Mouse (Mus musculus) embryonic facial prominence, embryonic 11.5 days (tissue): ENCODE measurements around the gene Gm20388. TPM values are rescaled to one million over a fixed set of nuclear protein-coding genes. Genes with fewer than 3 reads are reported as not detected.
"Not testable (repeated sequence)": the region's sequence is repeated elsewhere in the genome, so short reads cannot be mapped to it uniquely, and the experiment has no call there.

ENCODE experiments used
- ATAC-seq: fragments of 200-750 bp; cut with Nextera tagmentation; replicated peaks from 2 replicates; pipeline ENCODE4 v1.8.0; 2017; ENCODE audit warnings: low read depth; ENCODE audit not compliant: insufficient number of reproducible peaks, low FRiP score, low TSS enrichment
- DNase-seq: peaks from one replicate; pipeline ENCODE4 v3.0.0-alpha.2; 2015; ENCODE audit warnings: low spot score
- H3K27ac ChIP-seq: fragments of 300-500 bp; sonication (generic); replicated peaks from 2 replicates; pipeline ENCODE4 v1.5.1; 2014; ENCODE audit warnings: mild to moderate bottlenecking, low read depth, low read length, control low read depth
- H3K27me3 ChIP-seq: fragments of 300-500 bp; sonication (generic); 2 replicates; pipeline ENCODE4 v1.6.1; 2014; ENCODE audit warnings: mild to moderate bottlenecking, low read length, moderate library complexity, mixed read lengths; ENCODE audit not compliant: control insufficient read depth, insufficient read depth
- H3K36me3 ChIP-seq: fragments of 300-500 bp; sonication (generic); replicated peaks from 2 replicates; pipeline ENCODE4 v1.6.1; 2014; ENCODE audit warnings: low read depth, mild to moderate bottlenecking, low read length, moderate library complexity, mixed read lengths; ENCODE audit not compliant: control insufficient read depth, insufficient read depth
- H3K4me1 ChIP-seq: fragments of 300-500 bp; sonication (generic); 2 replicates; pipeline ENCODE4 v1.6.1; 2014; ENCODE audit warnings: low read length, mixed read lengths; ENCODE audit not compliant: control insufficient read depth, insufficient read depth
- H3K4me2 ChIP-seq: fragments of 300-500 bp; sonication (generic); 2 replicates; pipeline ENCODE4 v1.6.1; 2014; ENCODE audit warnings: low read depth, mild to moderate bottlenecking, control low read depth, low read length, moderate library complexity
- H3K4me3 ChIP-seq: fragments of 300-500 bp; sonication (generic); 2 replicates; pipeline ENCODE4 v1.5.1; 2014; ENCODE audit warnings: low read depth, low read length, control low read depth
- H3K9ac ChIP-seq: fragments of 300-500 bp; sonication (generic); replicated peaks from 2 replicates; pipeline ENCODE4 v1.6.1; 2014; ENCODE audit warnings: mild to moderate bottlenecking, control low read depth, low read length
- H3K9me3 ChIP-seq: fragments of 300-500 bp; sonication (generic); replicated peaks from 2 replicates; pipeline ENCODE4 v1.6.1; 2016; ENCODE audit warnings: mild to moderate bottlenecking, low read length, inconsistent platforms, mixed read lengths; ENCODE audit not compliant: control insufficient read depth
- WGBS: fragments of 180-500 bp; shearing (Covaris S2); extraction: QIAGEN DNeasy Blood & Tissue Kit; methylation state at CpG from one replicate; pipeline ENCODE4 v1.1.7; 2014; 5-methylcytosine and 5-hydroxymethylcytosine counted together
- polyA plus RNA-seq: library from polyadenylated mRNA; unstranded; fragments of >200 nt; fragmentation: Nextera tagmentation; extraction: Ambion mirVana; gene quantifications from 2 replicates; pipeline ENCODE4 v1.2.1, GENCODE M21; 2014

Gene Gm20388
- polyA plus RNA-seq, 1 experiment from 2014 or later, result 3.1 TPM

DNA sequence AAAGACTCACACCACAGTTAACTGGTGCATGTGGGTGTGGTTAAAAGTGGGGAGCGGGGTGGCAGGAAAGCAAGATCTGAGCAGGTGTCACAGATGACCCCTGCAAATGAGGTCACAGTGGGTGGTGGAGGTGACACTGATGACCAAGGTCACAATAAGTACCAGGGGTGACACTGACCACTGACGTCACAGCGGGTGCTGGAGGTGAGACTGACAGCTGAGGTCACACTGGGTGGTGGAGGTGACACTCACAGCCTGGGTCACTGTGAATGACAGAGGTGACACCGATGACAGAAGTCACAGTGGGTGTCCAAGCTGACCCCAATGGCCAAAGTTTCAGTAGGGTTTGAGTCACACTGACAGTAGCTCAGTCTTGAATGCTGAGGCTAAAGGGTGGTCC is 876.1 kb downstream of the Gm20388 start:
- no peak for DNase-seq

DNA sequence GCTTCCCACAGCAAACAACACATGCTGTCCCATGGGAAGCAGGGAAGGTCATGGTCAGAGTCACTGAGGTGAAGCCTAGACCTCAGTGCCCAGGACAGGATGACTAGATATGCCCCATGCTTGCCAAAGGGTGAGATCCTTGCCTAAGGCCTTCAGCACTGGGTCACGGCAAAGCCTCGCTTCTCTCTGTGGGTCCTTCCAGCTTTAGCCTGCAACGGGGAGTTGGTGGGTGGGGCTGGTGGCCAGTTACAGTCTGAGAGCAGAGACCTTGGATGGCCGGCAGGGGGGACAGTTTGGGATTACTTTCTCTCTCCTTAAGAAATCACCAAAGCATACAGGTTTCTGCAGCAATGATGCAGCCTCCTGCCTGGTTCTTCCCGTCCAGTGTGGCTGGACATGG is 877.0 kb downstream of the Gm20388 start:
- DNase-seq (no peak), ATAC-seq (no peak)
- H3K9ac ChIP-seq, result no peak overlapping the region
- no peaks in the 10 kb centered on the region for H3K9me3 ChIP-seq
- H3K36me3 ChIP-seq, result no peaks in the 10 kb centered on the region
- H3K4me1 ChIP-seq, result no peaks in the 10 kb centered on the region
- no peak overlapping the region for H3K4me3 ChIP-seq
- no peak overlapping the region for H3K27ac ChIP-seq
- WGBS, result 43% methylated on average over 5 of the region's 5 CpGs
- H3K4me2 ChIP-seq, result no peak overlapping the region
- H3K27me3 ChIP-seq, result no peaks in the 10 kb centered on the region

More for the DNA sequence above, 876.1 kb downstream of the Gm20388 start:
- no peak overlapping the region for H3K4me2 ChIP-seq
- no peaks in the 10 kb centered on the region for H3K36me3 ChIP-seq
- H3K9ac ChIP-seq, result no peak overlapping the region
- H3K9me3 ChIP-seq, result no peaks in the 10 kb centered on the region
- H3K27me3 ChIP-seq, result no peaks in the 10 kb centered on the region
- H3K4me3 ChIP-seq, result no peak overlapping the region
- ATAC-seq, result no peak
- 81% methylated on average over 4 of the region's 4 CpGs for WGBS
- no peak overlapping the region for H3K27ac ChIP-seq
- no peaks in the 10 kb centered on the region for H3K4me1 ChIP-seq

DNA sequence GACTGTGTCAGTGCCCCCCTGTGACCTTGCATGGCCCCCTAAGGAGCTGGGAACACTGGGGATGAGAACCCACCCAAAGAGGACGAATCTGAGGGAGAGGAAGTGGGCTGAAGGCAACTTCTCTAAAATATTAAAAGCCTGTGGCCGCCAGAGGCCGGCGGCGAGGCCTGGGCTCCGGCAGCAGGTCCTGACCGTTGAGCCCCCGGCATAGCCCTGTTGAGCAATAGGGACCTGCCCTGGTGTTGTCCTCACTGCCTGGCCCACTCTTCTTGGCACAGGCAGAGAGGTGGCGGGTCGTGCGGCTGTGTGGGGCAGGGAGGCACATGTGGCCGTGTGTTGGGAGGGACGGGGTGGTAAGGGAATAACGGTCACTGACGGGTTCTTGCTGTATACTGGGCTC is 882.1 kb downstream of the Gm20388 start:
- Histone ChIP-seq H3K36me3 (no peaks in the 10 kb centered on the region), H3K4me1 (no peaks in the 10 kb centered on the region), H3K4me2 (no peak overlapping the region), H3K27ac (no peak overlapping the region), H3K4me3 (no peak overlapping the region), H3K27me3 (no peaks in the 10 kb centered on the region), H3K9me3 (no peaks in the 10 kb centered on the region), H3K9ac (no peak overlapping the region)
- no peak for ATAC-seq
- DNase-seq, result no peak
- 88% methylated on average over 15 of the region's 15 CpGs for WGBS

DNA sequence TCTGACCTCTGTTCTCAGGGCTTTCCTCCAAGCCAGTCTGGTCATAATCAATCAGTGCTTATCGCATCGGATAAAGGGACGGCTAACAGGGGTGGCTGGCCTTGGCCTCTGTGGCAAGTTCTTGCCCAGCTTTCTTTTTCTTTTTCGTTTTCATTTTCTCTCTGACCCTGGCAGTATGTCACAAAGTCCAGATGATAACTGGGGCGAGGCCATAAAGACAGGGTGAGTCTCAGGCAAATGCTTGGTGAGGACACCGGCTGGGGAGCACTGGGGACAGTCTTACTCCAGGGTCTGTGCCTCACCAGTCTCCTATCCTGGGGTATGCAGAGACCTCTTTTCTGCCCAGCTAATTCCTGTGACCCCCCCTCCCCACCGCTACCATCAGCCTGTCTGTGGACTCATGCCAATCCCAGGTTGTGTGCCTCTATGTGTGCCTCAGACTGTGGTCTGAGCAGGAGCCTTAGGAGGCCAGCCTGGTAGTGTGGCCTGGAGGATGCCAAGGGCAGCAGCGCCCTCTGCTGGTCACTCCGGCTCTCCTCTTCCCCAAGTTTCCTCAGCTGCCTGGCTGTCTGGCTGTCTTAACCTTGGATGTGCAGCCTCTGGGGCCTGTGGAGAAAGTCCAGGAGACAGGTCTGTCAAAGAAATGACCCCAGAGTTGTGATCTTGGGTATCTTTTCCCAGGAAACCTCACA is 885.4 kb downstream of the Gm20388 start:
- Histone ChIP-seq H3K27me3 (no peaks in the 10 kb centered on the region), H3K9ac (no peak overlapping the region), H3K9me3 (no peaks in the 10 kb centered on the region), H3K36me3 (no peaks in the 10 kb centered on the region), H3K4me1 (no peaks in the 10 kb centered on the region), H3K4me3 (no peak overlapping the region), H3K4me2 (no peak overlapping the region), H3K27ac (no peak overlapping the region)
- ATAC-seq (peak; percentile 61), DNase-seq (peak; percentile 89)
- WGBS, result 44% methylated on average over 9 of the region's 9 CpGs

DNA sequence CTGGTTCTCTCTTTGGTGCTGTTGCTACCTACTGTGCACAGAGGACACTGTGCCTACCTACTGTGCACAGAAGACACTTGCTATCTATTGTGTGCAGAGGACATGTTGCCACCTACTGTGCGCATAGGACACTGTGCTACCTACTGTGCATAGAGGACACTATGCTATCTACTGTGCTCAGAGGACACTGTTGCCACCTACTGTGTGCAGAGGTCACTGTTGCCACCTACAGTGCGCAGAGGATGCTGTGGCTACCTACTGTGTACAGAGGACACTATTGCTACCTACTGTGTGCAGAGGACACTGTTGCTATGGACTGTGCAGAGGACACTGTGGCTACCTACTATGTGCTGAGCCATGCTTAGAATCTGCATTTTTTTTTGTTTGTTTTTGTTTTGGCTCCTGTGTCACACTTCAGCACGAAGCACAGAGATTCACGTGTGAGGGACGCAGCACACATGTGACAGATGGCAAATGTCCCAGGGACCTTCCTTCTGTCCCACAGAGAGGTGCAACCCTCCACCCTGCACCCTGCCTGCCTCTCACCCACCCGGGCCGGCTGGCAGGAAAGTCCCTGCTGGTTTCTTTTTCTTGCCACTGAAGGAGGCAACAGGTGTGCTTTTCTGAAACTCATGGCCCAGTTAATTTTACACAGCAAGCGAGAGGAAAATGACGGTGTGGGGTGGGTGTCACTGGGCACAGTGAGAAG is 886.5 kb downstream of the Gm20388 start:
- H3K9ac ChIP-seq, result no peak overlapping the region
- no peak overlapping the region for H3K4me3 ChIP-seq
- H3K4me1 ChIP-seq, result no peaks in the 10 kb centered on the region
- ATAC-seq (no peak), DNase-seq (no peak)
- H3K9me3 ChIP-seq, result no peaks in the 10 kb centered on the region
- no peak overlapping the region for H3K4me2 ChIP-seq
- H3K27me3 ChIP-seq, result no peaks in the 10 kb centered on the region
- H3K27ac ChIP-seq, result no peak overlapping the region
- WGBS, result 81% methylated on average over 9 of the region's 9 CpGs
- no peaks in the 10 kb centered on the region for H3K36me3 ChIP-seq

DNA sequence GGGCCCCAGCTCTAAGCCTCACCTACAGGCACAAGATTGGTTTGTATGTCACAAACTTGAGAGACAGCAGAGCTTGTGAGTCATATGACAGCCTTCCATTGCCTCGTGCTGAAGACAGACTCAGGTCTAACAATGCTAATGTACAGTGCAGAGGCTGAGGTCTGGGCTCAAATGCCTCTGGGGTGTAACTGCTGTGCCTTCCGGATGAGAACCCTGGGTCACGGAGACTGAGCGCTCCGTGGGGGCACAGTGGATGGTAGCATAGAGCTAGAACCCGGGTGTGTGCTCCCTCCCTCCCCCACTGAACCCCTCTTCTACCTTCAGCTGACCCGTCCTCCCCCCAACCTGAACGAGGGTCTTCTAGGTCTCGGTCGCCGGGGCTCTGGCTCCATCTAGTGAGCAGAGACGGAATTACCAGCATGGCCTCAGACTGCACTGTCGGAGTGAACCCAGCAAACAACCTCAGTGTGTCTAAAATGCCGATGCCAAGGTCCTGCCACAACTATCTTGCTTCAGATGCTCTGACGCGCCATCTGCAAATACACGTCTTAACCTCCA is 889.7 kb downstream of the Gm20388 start:
- Histone ChIP-seq H3K4me1 (no peaks in the 10 kb centered on the region), H3K4me2 (no peak overlapping the region), H3K4me3 (no peak overlapping the region), H3K27ac (no peak overlapping the region), H3K9ac (no peak overlapping the region), H3K9me3 (no peaks in the 10 kb centered on the region), H3K36me3 (no peaks in the 10 kb centered on the region), H3K27me3 (no peaks in the 10 kb centered on the region)
- 6% methylated on average over 17 of the region's 17 CpGs for WGBS
- ATAC-seq (no peak), DNase-seq (peak; percentile 70)

DNA sequence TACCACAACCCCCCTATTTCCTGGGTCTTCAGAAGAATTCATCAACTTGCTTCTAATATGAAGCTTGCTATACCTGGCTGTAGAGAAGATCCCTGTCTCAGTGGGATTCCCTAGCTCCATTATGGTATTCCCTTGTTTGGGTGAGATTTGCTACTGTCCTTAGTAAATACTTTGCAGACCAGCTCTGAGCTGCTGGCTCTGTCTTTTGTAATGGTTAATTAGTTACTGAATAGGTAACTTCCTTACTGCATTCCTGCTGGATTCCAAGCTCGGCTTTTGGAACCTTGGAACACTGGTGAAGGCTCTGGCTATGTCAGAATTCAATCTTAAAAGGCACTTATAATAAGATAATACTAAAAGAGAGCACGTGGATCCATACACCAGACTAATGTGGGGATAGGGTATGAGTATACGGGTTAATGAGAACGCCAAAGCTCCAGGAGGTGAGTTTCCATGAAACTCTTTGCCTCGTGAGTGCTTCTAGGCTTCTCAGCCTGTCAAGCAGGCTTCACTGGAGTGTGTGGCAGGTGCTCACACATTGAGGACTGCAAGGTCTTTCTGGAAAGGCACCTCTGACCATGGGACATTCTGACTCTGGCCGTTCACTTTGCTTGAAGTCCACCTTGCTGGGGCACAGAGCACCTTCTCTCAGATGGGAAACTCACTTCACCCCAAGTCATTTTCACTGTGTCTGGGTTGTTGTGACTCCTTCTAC is 893.2 kb downstream of the Gm20388 start:
- not testable (repeated sequence) for H3K27ac ChIP-seq, H3K4me1 ChIP-seq, DNase-seq, H3K9me3 ChIP-seq, H3K9ac ChIP-seq, H3K4me2 ChIP-seq, H3K36me3 ChIP-seq, H3K27me3 ChIP-seq, H3K4me3 ChIP-seq, ATAC-seq
- WGBS, result 55% methylated on average over 6 of the region's 6 CpGs

DNA sequence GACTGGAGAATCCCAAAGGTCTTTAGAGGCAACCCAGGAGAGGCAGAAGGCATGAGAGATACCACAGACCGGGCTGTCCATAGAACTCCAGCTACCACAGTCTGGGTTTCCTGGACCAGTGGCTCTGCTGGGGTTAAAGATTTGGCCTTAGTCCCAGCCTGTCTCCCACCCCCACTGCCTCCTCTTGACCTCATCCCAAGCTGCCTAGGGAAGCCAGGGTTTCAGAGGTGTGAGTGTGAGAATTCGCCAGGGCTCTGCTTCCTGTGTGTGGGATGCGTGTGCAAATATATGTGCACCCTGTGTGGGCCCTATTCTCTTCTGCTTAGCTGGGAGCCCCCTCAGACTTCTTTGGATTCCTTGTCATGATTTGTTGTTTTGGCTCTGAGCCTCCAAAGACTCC is 894.1 kb downstream of the Gm20388 start:
- no peaks in the 10 kb centered on the region for H3K27me3 ChIP-seq
- no peak overlapping the region for H3K4me2 ChIP-seq
- ATAC-seq (no peak), DNase-seq (no peak)
- no peak overlapping the region for H3K27ac ChIP-seq
- no peak overlapping the region for H3K4me3 ChIP-seq
- H3K36me3 ChIP-seq, result no peaks in the 10 kb centered on the region
- WGBS, result 72% methylated on average over 3 of the region's 3 CpGs
- H3K9me3 ChIP-seq, result no peaks in the 10 kb centered on the region
- H3K4me1 ChIP-seq, result no peaks in the 10 kb centered on the region
- no peak overlapping the region for H3K9ac ChIP-seq
